Mouse (Mus musculus) adrenal gland, adult 2 months (tissue): ENCODE results near the gene Jpt2. TPM values are rescaled to one million over a fixed set of nuclear protein-coding genes. Genes with fewer than 3 reads are reported as not detected.

Experiments
- polyA plus RNA-seq: library from polyadenylated mRNA; depleted of rRNA; stranded (reverse); fragments of >200 nt; gene quantifications from 2 replicates; pipeline ENCODE4 v1.2.3, GENCODE M21; 2012; rRNA removed
- total RNA-seq, 2 experiments: library from RNA; stranded (reverse); gene quantifications; 2 replicates each; pipeline ENCODE4 v1.2.3; 2021

Gene Jpt2
- total and polyA plus RNA-seq, 3 experiments = 4.6 to 39.1 (median 26.7) TPM

Other genes with a start within 250 kb of the Jpt2 start
- not detected for gene Rnf151, start 242.6 kb downstream of the Jpt2 start, total RNA-seq
- gene Rnf151, start 242.6 kb downstream of the Jpt2 start, polyA plus RNA-seq = 0.25 and 0.61 TPM in 2 replicates
- gene Rps2, start 242.6 kb downstream of the Jpt2 start, total RNA-seq = 100 to 1,000 TPM; 718 to 903 TPM
- gene Rps2, start 242.6 kb downstream of the Jpt2 start, polyA plus RNA-seq = 2,302 and 2,907 TPM in 2 replicates
- 100 to 1,000 TPM; 242 to 306 TPM for gene Ndufb10, start 236.2 kb downstream of the Jpt2 start, total RNA-seq
- 277 and 298 TPM in 2 replicates for gene Ndufb10, start 236.2 kb downstream of the Jpt2 start, polyA plus RNA-seq
- gene Rpl3l, start 232.9 kb downstream of the Jpt2 start, total RNA-seq = under 1 TPM in 1 of 2 experiments, not detected in 1; 0.28 TPM
- gene Rpl3l, start 232.9 kb downstream of the Jpt2 start, polyA plus RNA-seq = 0.17 TPM in 1 of 2 replicates, not detected in the other
- 100 to 1,000 TPM in 1 of 2 experiments, 10 to 100 TPM in 1; 95.7 to 101 TPM for gene Msrb1, start 224.0 kb downstream of the Jpt2 start, total RNA-seq
- gene Msrb1, start 224.0 kb downstream of the Jpt2 start, polyA plus RNA-seq = 108 and 118 TPM in 2 replicates
- gene Hs3st6, start 207.7 kb downstream of the Jpt2 start, total RNA-seq = 1 to 10 TPM; 1.8 to 1.9 TPM
- gene Hs3st6, start 207.7 kb downstream of the Jpt2 start, polyA plus RNA-seq = 7.5 TPM in 2 replicates
- gene Meiob, start 156.4 kb downstream of the Jpt2 start, total RNA-seq = 1 to 10 TPM in 1 of 2 experiments, under 1 TPM in 1; 0.86 to 1.5 TPM
- not detected in 2 replicates for gene Meiob, start 156.4 kb downstream of the Jpt2 start, polyA plus RNA-seq
- 100 to 1,000 TPM; 102 to 123 TPM for gene Hagh, start 120.5 kb downstream of the Jpt2 start, total RNA-seq
- 115 and 137 TPM in 2 replicates for gene Hagh, start 120.5 kb downstream of the Jpt2 start, polyA plus RNA-seq
- 10 to 100 TPM; 25.4 to 43.4 TPM for gene Fahd1, start 110.3 kb downstream of the Jpt2 start, total RNA-seq
- 11.7 and 16.6 TPM in 2 replicates for gene Fahd1, start 110.3 kb downstream of the Jpt2 start, polyA plus RNA-seq
- gene Igfals, start 94.7 kb downstream of the Jpt2 start, total RNA-seq = 1 to 10 TPM; 5.5 to 6.7 TPM
- 11.2 and 18.5 TPM in 2 replicates for gene Igfals, start 94.7 kb downstream of the Jpt2 start, polyA plus RNA-seq
- gene Nubp2, start 74.3 kb downstream of the Jpt2 start, total RNA-seq = 10 to 100 TPM; 53.1 to 56.6 TPM
- gene Nubp2, start 74.3 kb downstream of the Jpt2 start, polyA plus RNA-seq = 38.5 and 55.9 TPM in 2 replicates
- 10 to 100 TPM; 30.8 to 33.1 TPM for gene Spsb3, start 74.0 kb downstream of the Jpt2 start, total RNA-seq
- 144 and 179 TPM in 2 replicates for gene Spsb3, start 74.0 kb downstream of the Jpt2 start, polyA plus RNA-seq
- 10 to 100 TPM; 39.9 to 48.0 TPM for gene Eme2, start 65.6 kb downstream of the Jpt2 start, total RNA-seq
- gene Eme2, start 65.6 kb downstream of the Jpt2 start, polyA plus RNA-seq = 58.3 and 58.4 TPM in 2 replicates
- gene Mrps34, start 65.6 kb downstream of the Jpt2 start, total RNA-seq = 100 to 1,000 TPM; 130 to 150 TPM
- gene Mrps34, start 65.6 kb downstream of the Jpt2 start, polyA plus RNA-seq = 547 and 570 TPM in 2 replicates
- 10 to 100 TPM; 70.1 to 73.7 TPM for gene Nme3, start 64.2 kb downstream of the Jpt2 start, total RNA-seq
- gene Nme3, start 64.2 kb downstream of the Jpt2 start, polyA plus RNA-seq = 116 and 124 TPM in 2 replicates
- 100 to 1,000 TPM in 1 of 2 experiments, 10 to 100 TPM in 1; 86.6 to 129 TPM for gene Mapk8ip3, start 23.7 kb downstream of the Jpt2 start, total RNA-seq
- gene Mapk8ip3, start 23.7 kb downstream of the Jpt2 start, polyA plus RNA-seq = 205 and 241 TPM in 2 replicates
- 10 to 100 TPM; 17.8 to 18.2 TPM for gene Cramp1l, start 55.1 kb upstream of the Jpt2 start, total RNA-seq
- 15.4 and 16.7 TPM in 2 replicates for gene Cramp1l, start 55.1 kb upstream of the Jpt2 start, polyA plus RNA-seq
- 10 to 100 TPM; 27.8 to 28.0 TPM for gene Ift140, start 55.4 kb upstream of the Jpt2 start, total RNA-seq
- 20.9 and 21.8 TPM in 2 replicates for gene Ift140, start 55.4 kb upstream of the Jpt2 start, polyA plus RNA-seq
- gene Tmem204, start 122.9 kb upstream of the Jpt2 start, total RNA-seq = 10 to 100 TPM; 32.2 to 44.8 TPM
- 59.2 and 64.1 TPM in 2 replicates for gene Tmem204, start 122.9 kb upstream of the Jpt2 start, polyA plus RNA-seq
- 10 to 100 TPM; 16.4 to 24.5 TPM for gene Telo2, start 155.3 kb upstream of the Jpt2 start, total RNA-seq
- 15.5 and 15.7 TPM in 2 replicates for gene Telo2, start 155.3 kb upstream of the Jpt2 start, polyA plus RNA-seq
- gene Ptx4, start 160.1 kb upstream of the Jpt2 start, total RNA-seq = not detected
- gene Ptx4, start 160.1 kb upstream of the Jpt2 start, polyA plus RNA-seq = not detected in 2 replicates
- 10 to 100 TPM; 38.3 to 48.6 TPM for gene Clcn7, start 172.7 kb upstream of the Jpt2 start, total RNA-seq
- gene Clcn7, start 172.7 kb upstream of the Jpt2 start, polyA plus RNA-seq = 33.9 and 37.4 TPM in 2 replicates
- under 1 TPM in 1 of 2 experiments, not detected in 1; 0.12 TPM for gene Ccdc154, start 201.8 kb upstream of the Jpt2 start, total RNA-seq
- gene Ccdc154, start 201.8 kb upstream of the Jpt2 start, polyA plus RNA-seq = 0.03 and 0.07 TPM in 2 replicates
- not detected for gene Gm38655, start 214.8 kb upstream of the Jpt2 start, total RNA-seq
- not detected in 2 replicates for gene Gm38655, start 214.8 kb upstream of the Jpt2 start, polyA plus RNA-seq
- gene BC003965, start 223.9 kb upstream of the Jpt2 start, total RNA-seq = 10 to 100 TPM; 16.7 to 24.4 TPM
- 24.0 and 25.7 TPM in 2 replicates for gene BC003965, start 223.9 kb upstream of the Jpt2 start, polyA plus RNA-seq
- gene Unkl, start 227.7 kb upstream of the Jpt2 start, total RNA-seq = 10 to 100 TPM; 14.0 to 18.1 TPM
- 23.7 and 30.3 TPM in 2 replicates for gene Unkl, start 227.7 kb upstream of the Jpt2 start, polyA plus RNA-seq